Mouse (Mus musculus) liver, adult 2 months (tissue): ENCODE measurements around the gene Gramd1c. TPM values are rescaled to one million over a fixed set of nuclear protein-coding genes. Genes with fewer than 3 reads are reported as not detected.
A peak's percentile ranks its signal among the peaks of the same experiment; 100 is the strongest.

Source experiments
- DNase-seq: peaks from one replicate; pipeline ENCODE4 v3.0.0-alpha.2; 2011; ENCODE audit warnings: low read depth, low spot score; ENCODE audit errors: extremely low read depth
- H3K27ac ChIP-seq: fragments of 200-500 bp; replicated peaks from 2 replicates; pipeline ENCODE4 v1.5.1; 2012; ENCODE audit warnings: low read depth, mild to moderate bottlenecking, control low read depth, inconsistent platforms, low read length; ENCODE audit not compliant: insufficient read depth
- H3K27me3 ChIP-seq: fragments of 200-500 bp; 2 replicates; pipeline ENCODE4 v1.6.1; 2012; ENCODE audit warnings: mild to moderate bottlenecking, moderate library complexity, low read length, inconsistent platforms; ENCODE audit not compliant: control insufficient read depth, insufficient read depth
- H3K36me3 ChIP-seq: fragments of 200-500 bp; 2 replicates; pipeline ENCODE4 v1.6.1; 2012; ENCODE audit warnings: low read length, inconsistent platforms; ENCODE audit not compliant: control insufficient read depth, insufficient read depth
- H3K4me1 ChIP-seq: fragments of 200-500 bp; 2 replicates; pipeline ENCODE4 v1.6.1; 2011; ENCODE audit warnings: low read length; ENCODE audit not compliant: control insufficient read depth, insufficient read depth
- H3K4me3 ChIP-seq: fragments of 200-500 bp; 2 replicates; pipeline ENCODE4 v1.5.1; 2011; ENCODE audit warnings: low read depth, mild to moderate bottlenecking, control low read depth, low read length, moderate library complexity; ENCODE audit not compliant: insufficient read depth
- H3K79me2 ChIP-seq: fragments of 200-500 bp; 2 replicates; pipeline ENCODE4 v1.6.1; 2012; ENCODE audit warnings: inconsistent platforms, mild to moderate bottlenecking, low read length, moderate library complexity; ENCODE audit not compliant: control insufficient read depth, insufficient read depth
- H3K9ac ChIP-seq: fragments of 200-500 bp; 2 replicates; pipeline ENCODE4 v1.6.1; 2012; ENCODE audit warnings: low read depth, mild to moderate bottlenecking, control low read depth, inconsistent platforms, low read length
- CTCF ChIP-seq: fragments of 200-500 bp; IDR thresholded peaks from 2 replicates; pipeline ENCODE4 v1.5.1; 2011; ENCODE audit warnings: low read depth, low read length, control low read depth
- POLR2A ChIP-seq: fragments of 200-500 bp; IDR thresholded peaks from 2 replicates; pipeline ENCODE4 v1.6.1; 2011; ENCODE audit warnings: low read length, control low read depth; ENCODE audit not compliant: insufficient read depth; ENCODE audit errors: extremely low read depth
- WGBS: fragments of 180-500 bp; shearing (Covaris S2); methylation state at CpG from one replicate; pipeline ENCODE4 v1.1.7; 2018; 5-methylcytosine and 5-hydroxymethylcytosine counted together
- polyA plus RNA-seq: library from polyadenylated mRNA; depleted of rRNA; stranded (reverse); fragments of >200 nt; gene quantifications from 2 replicates; pipeline ENCODE4 v1.2.3, GENCODE M21; 2012
- total RNA-seq: library from RNA; depleted of rRNA; stranded (reverse); fragments of >200 nt; gene quantifications from 2 replicates; pipeline ENCODE4 v1.2.3, GENCODE M21; 2014

Gramd1c gene
- total and polyA plus RNA-seq, 2 experiments = 6.6 to 48.5 TPM

DNA sequence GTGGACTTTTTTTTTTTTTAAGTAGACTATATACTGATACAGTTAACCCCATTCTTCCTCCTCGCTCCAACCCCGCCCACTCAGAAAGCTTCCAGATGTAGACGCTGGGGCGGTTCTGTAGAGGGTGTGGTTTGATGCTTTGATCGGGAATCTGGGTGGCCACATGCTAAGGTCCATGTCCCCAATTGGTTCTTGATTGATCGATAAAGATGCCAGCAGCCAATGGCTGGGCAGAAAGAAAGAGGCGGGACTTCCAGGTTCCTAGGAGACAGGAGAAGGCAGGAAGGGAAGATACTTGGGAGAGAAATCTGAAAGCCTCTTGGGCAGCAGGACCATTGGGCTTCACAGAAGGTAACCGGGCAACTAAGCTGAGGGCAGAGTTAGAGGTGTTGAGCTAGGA is 7.4 kb downstream of the Gramd1c start:
- H3K27ac ChIP-seq = no peak overlapping the region
- no peaks in the 10 kb centered on the region for H3K27me3 ChIP-seq
- H3K9ac ChIP-seq = no peak overlapping the region
- H3K36me3 ChIP-seq = peaks cover 10% of the 10 kb centered on the region
- peaks cover 10% of the 10 kb centered on the region for H3K4me1 ChIP-seq
- 69% methylated on average over 8 of the region's 8 CpGs for WGBS
- peak; percentile 63 for DNase-seq
- TF ChIP-seq CTCF = no peak
- TF ChIP-seq POLR2A = no peak
- no peak overlapping the region for H3K4me3 ChIP-seq
- peaks cover 9% of the 10 kb centered on the region; the same call in 1 of the 2 replicates for H3K79me2 ChIP-seq

GRCm38 (mm10) chr16:44053265-44053664 is 9.9 kb downstream of the Gramd1c start:
- 86% methylated on average over 6 of the region's 6 CpGs for WGBS
- H3K4me1 ChIP-seq = peaks cover 18% of the 10 kb centered on the region
- TF ChIP-seq POLR2A = no peak
- TF ChIP-seq CTCF = no peak
- H3K27me3 ChIP-seq = no peaks in the 10 kb centered on the region
- H3K9ac ChIP-seq = no peak overlapping the region
- no peak overlapping the region for H3K27ac ChIP-seq
- peaks cover 7% of the 10 kb centered on the region for H3K36me3 ChIP-seq
- DNase-seq = no peak
- peaks cover 12% of the 10 kb centered on the region; the same call in 1 of the 2 replicates for H3K79me2 ChIP-seq
- no peak overlapping the region for H3K4me3 ChIP-seq

DNA sequence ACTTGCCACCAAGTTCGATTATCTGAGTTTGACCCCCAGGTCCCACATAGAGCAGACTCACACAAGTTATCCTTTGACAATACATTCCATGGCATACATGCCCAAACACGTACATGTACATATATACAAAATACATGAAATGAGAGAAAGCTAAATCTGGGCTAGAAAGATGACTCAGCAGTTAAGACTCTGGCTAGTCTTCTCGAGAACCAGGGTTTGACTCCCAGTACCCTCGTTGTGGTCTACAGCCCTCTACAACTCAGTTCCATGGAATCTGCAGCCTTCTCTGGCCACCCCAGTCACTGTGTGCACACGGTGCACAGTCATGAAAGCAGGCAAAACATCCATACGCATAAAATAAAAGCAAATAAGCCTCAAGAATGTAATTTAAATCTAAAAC is 10.8 kb downstream of the Gramd1c start:
- peaks cover 18% of the 10 kb centered on the region for H3K4me1 ChIP-seq
- H3K79me2 ChIP-seq = peaks cover 15% of the 10 kb centered on the region; the same call in 1 of the 2 replicates
- 0 out of 2 replicates have a peak, but pooled peaks cover 3% of the 10 kb centered on the region for H3K36me3 ChIP-seq
- H3K4me3 ChIP-seq = no peak overlapping the region
- no peaks in the 10 kb centered on the region for H3K27me3 ChIP-seq
- H3K27ac ChIP-seq = no peak overlapping the region
- TF ChIP-seq CTCF (no peak), POLR2A (no peak)
- H3K9ac ChIP-seq = no peak overlapping the region
- no peak for DNase-seq
- 88% methylated on average over 6 of the region's 6 CpGs for WGBS

- peaks cover 15% of the 10 kb centered on the region; the same call in 1 of the 2 replicates for H3K79me2 ChIP-seq
- peaks cover 3% of the 10 kb centered on the region; the same call in 1 of the 2 replicates for H3K36me3 ChIP-seq
- no peaks in the 10 kb centered on the region for H3K27me3 ChIP-seq
- no peak for DNase-seq
- H3K27ac ChIP-seq = no peak overlapping the region
- 81% methylated on average over 5 of the region's 5 CpGs for WGBS
- TF ChIP-seq CTCF (no peak), POLR2A (no peak)
- peaks cover 14% of the 10 kb centered on the region for H3K4me1 ChIP-seq
- H3K9ac ChIP-seq = no peak overlapping the region
- no peak overlapping the region for H3K4me3 ChIP-seq
Observed at GRCm38 (mm10) chr16:44050139-44050538, 13.0 kb downstream of the Gramd1c start.

- Histone ChIP-seq H3K27ac (no peak overlapping the region), H3K4me1 (no peaks in the 10 kb centered on the region), H3K79me2 (no peaks in the 10 kb centered on the region), H3K9ac (no peak overlapping the region), H3K36me3 (peaks cover 15% of the 10 kb centered on the region), H3K4me3 (no peak overlapping the region), H3K27me3 (no peaks in the 10 kb centered on the region)
- no peak for DNase-seq
- TF ChIP-seq POLR2A (no peak), CTCF (peak; percentile 64)
- WGBS = 83% methylated on average over 4 of the region's 4 CpGs
Observed at GRCm38 (mm10) chr16:44039112-44039511, 24.0 kb downstream of the Gramd1c start.

GRCm38 (mm10) chr16:44035221-44035620 is 27.9 kb downstream of the Gramd1c start:
- no peak for DNase-seq
- Histone ChIP-seq H3K4me3 (no peak overlapping the region), H3K4me1 (no peaks in the 10 kb centered on the region; the same call in 1 of the 2 replicates), H3K27ac (no peak overlapping the region), H3K79me2 (no peaks in the 10 kb centered on the region), H3K9ac (no peak overlapping the region), H3K36me3 (peaks cover 22% of the 10 kb centered on the region), H3K27me3 (no peaks in the 10 kb centered on the region)
- no peak for TF ChIP-seq POLR2A
- no peak for TF ChIP-seq CTCF
- 94% methylated on average over 3 of the region's 3 CpGs for WGBS
